Mouse (Mus musculus) midbrain, embryonic 15.5 days (tissue): ENCODE data around the gene Ipo11. TPM values are rescaled to one million over a fixed set of nuclear protein-coding genes. Genes with fewer than 3 reads are reported as not detected.
"Not testable (repeated sequence)": the region's sequence is repeated elsewhere in the genome, so short reads cannot be mapped to it uniquely, and the experiment has no call there.

ENCODE experiments used
- ATAC-seq: fragments of 200-750 bp; cut with Nextera tagmentation; replicated peaks from 2 replicates; pipeline ENCODE4 v1.8.0; 2017; ENCODE audit warnings: moderate TSS enrichment
- H3K27ac ChIP-seq: fragments of 300-500 bp; sonication (generic); 2 replicates; pipeline ENCODE4 v1.5.1; 2015; ENCODE audit warnings: mild to moderate bottlenecking, inconsistent platforms
- H3K27me3 ChIP-seq: fragments of 300-500 bp; sonication (generic); replicated peaks from 2 replicates; pipeline ENCODE4 v1.6.1; 2015; ENCODE audit warnings: inconsistent platforms
- H3K36me3 ChIP-seq: fragments of 300-500 bp; sonication (generic); replicated peaks from 2 replicates; pipeline ENCODE4 v1.6.1; 2015; ENCODE audit warnings: inconsistent platforms
- H3K4me1 ChIP-seq: fragments of 300-500 bp; sonication (generic); 2 replicates; pipeline ENCODE4 v1.6.1; 2015; ENCODE audit warnings: inconsistent platforms
- H3K4me2 ChIP-seq: fragments of 300-500 bp; sonication (generic); 2 replicates; pipeline ENCODE4 v1.6.1; 2015; ENCODE audit warnings: inconsistent platforms, mild to moderate bottlenecking, moderate library complexity
- H3K4me3 ChIP-seq: fragments of 300-500 bp; sonication (generic); 2 replicates; pipeline ENCODE4 v1.5.1; 2015; ENCODE audit warnings: mild to moderate bottlenecking, inconsistent platforms
- H3K9ac ChIP-seq: fragments of 300-500 bp; sonication (generic); 2 replicates; pipeline ENCODE4 v1.6.1; 2015; ENCODE audit warnings: mild to moderate bottlenecking, inconsistent platforms
- H3K9me3 ChIP-seq: fragments of 300-500 bp; sonication (generic); 2 replicates; pipeline ENCODE4 v1.6.1; 2016; ENCODE audit warnings: inconsistent platforms
- WGBS: fragments of 180-500 bp; shearing (Covaris S2); methylation state at CpG from one replicate; pipeline ENCODE4 v1.1.7; 2015; ENCODE audit warnings: mixed read lengths; 5-methylcytosine and 5-hydroxymethylcytosine counted together
- polyA plus RNA-seq: library from polyadenylated mRNA; unstranded; fragments of >200 nt; fragmentation: Nextera tagmentation; extraction: Ambion mirVana; gene quantifications from 2 replicates; pipeline ENCODE4 v1.2.1, GENCODE M21; 2015

The Ipo11 gene
- polyA plus RNA-seq, 1 experiment from 2014 or later: 37.9 TPM

- WGBS: 27% methylated on average over 7 of the region's 7 CpGs
- ATAC-seq: peak; percentile 25
- peaks cover 16% of the 10 kb centered on the region for H3K4me1 ChIP-seq
- peak overlapping the region; percentile 67 for H3K4me2 ChIP-seq
- H3K27me3 ChIP-seq: no peaks in the 10 kb centered on the region
- peak overlapping the region; percentile 93 for H3K4me3 ChIP-seq
- peak overlapping the region; percentile 89 for H3K27ac ChIP-seq
- peak overlapping the region; percentile 78; the same call in 1 of the 2 replicates for H3K9ac ChIP-seq
- no peaks in the 10 kb centered on the region for H3K9me3 ChIP-seq
- no peaks in the 10 kb centered on the region for H3K36me3 ChIP-seq
Measured at GRCm38 (mm10) chr13:106937138-106937472, 347 bp upstream of the Ipo11 start.

GRCm38 (mm10) chr13:106935871-106936255, 895 bp downstream of the Ipo11 start:
- peak overlapping the region; percentile 67 for H3K4me2 ChIP-seq
- H3K4me3 ChIP-seq: peak overlapping the region; percentile 93
- ATAC-seq: no peak
- H3K27me3 ChIP-seq: no peaks in the 10 kb centered on the region
- no peaks in the 10 kb centered on the region for H3K36me3 ChIP-seq
- peaks cover 16% of the 10 kb centered on the region for H3K4me1 ChIP-seq
- peak overlapping the region; percentile 89 for H3K27ac ChIP-seq
- WGBS: 7% methylated on average over 9 of the region's 9 CpGs
- H3K9ac ChIP-seq: peak overlapping the region; percentile 78
- no peaks in the 10 kb centered on the region for H3K9me3 ChIP-seq

GRCm38 (mm10) chr13:106929201-106929600, 7.6 kb downstream of the Ipo11 start:
- Histone ChIP-seq H3K36me3 (peaks cover 4% of the 10 kb centered on the region; the same call in 1 of the 2 replicates), H3K4me1 (peaks cover 3% of the 10 kb centered on the region; the same call in 1 of the 2 replicates), H3K27ac (no peak overlapping the region), H3K9ac (no peak overlapping the region), H3K9me3 (0 out of 2 replicates have a peak, but pooled peaks cover 3% of the 10 kb centered on the region), H3K4me3 (no peak overlapping the region), H3K27me3 (no peaks in the 10 kb centered on the region), H3K4me2 (no peak overlapping the region)
- no peak for ATAC-seq
- 99% methylated on average over 2 of the region's 2 CpGs for WGBS

GRCm38 (mm10) chr13:106928296-106928695, 8.5 kb downstream of the Ipo11 start:
- no peaks in the 10 kb centered on the region for H3K4me1 ChIP-seq
- H3K36me3 ChIP-seq: peaks cover 4% of the 10 kb centered on the region; the same call in 1 of the 2 replicates
- H3K27me3 ChIP-seq: no peaks in the 10 kb centered on the region
- H3K4me3 ChIP-seq: no peak overlapping the region
- H3K27ac ChIP-seq: no peak overlapping the region
- ATAC-seq: no peak
- no peak overlapping the region for H3K4me2 ChIP-seq
- no peak overlapping the region for H3K9ac ChIP-seq
- H3K9me3 ChIP-seq: 0 out of 2 replicates have a peak, but pooled peaks cover 3% of the 10 kb centered on the region
- WGBS: 95% methylated on average over 4 of the region's 4 CpGs

GRCm38 (mm10) chr13:106925921-106926320, 10.8 kb downstream of the Ipo11 start:
- not testable (repeated sequence) for ATAC-seq, H3K27ac ChIP-seq, H3K27me3 ChIP-seq, H3K4me2 ChIP-seq, H3K36me3 ChIP-seq, H3K9ac ChIP-seq, H3K4me3 ChIP-seq, H3K9me3 ChIP-seq, H3K4me1 ChIP-seq
- WGBS: 98% methylated on average over 3 of the region's 3 CpGs

- no peak overlapping the region for H3K4me3 ChIP-seq
- WGBS: 87% methylated on average over 7 of the region's 7 CpGs
- no peaks in the 10 kb centered on the region for H3K27me3 ChIP-seq
- H3K9ac ChIP-seq: no peak overlapping the region
- no peaks in the 10 kb centered on the region for H3K9me3 ChIP-seq
- H3K4me1 ChIP-seq: no peaks in the 10 kb centered on the region
- no peak overlapping the region for H3K27ac ChIP-seq
- no peak overlapping the region for H3K4me2 ChIP-seq
- 0 out of 2 replicates have a peak, but pooled peaks cover 10% of the 10 kb centered on the region for H3K36me3 ChIP-seq
- peak; percentile 60; the same call in 1 of the 2 replicates for ATAC-seq
Measured at GRCm38 (mm10) chr13:106918322-106919050, 18.3 kb downstream of the Ipo11 start.

GRCm38 (mm10) chr13:106913125-106913736, 23.5 kb downstream of the Ipo11 start:
- Histone ChIP-seq H3K27me3 (no peaks in the 10 kb centered on the region), H3K27ac (no peak overlapping the region), H3K4me2 (no peak overlapping the region), H3K36me3 (peaks cover 11% of the 10 kb centered on the region; the same call in 1 of the 2 replicates), H3K4me3 (no peak overlapping the region), H3K9me3 (no peaks in the 10 kb centered on the region), H3K4me1 (no peaks in the 10 kb centered on the region), H3K9ac (no peak overlapping the region)
- no peak for ATAC-seq
- WGBS: 71% methylated on average over 3 of the region's 3 CpGs

- no peak overlapping the region for H3K9ac ChIP-seq
- no peak for ATAC-seq
- H3K4me3 ChIP-seq: no peak overlapping the region
- H3K9me3 ChIP-seq: no peaks in the 10 kb centered on the region
- no peak overlapping the region for H3K27ac ChIP-seq
- 96% methylated on average over 10 of the region's 10 CpGs for WGBS
- no peaks in the 10 kb centered on the region for H3K4me1 ChIP-seq
- no peak overlapping the region for H3K4me2 ChIP-seq
- H3K36me3 ChIP-seq: peaks cover 18% of the 10 kb centered on the region
- no peaks in the 10 kb centered on the region for H3K27me3 ChIP-seq
Measured at GRCm38 (mm10) chr13:106910096-106910495, 26.7 kb downstream of the Ipo11 start.

GRCm38 (mm10) chr13:106907273-106907672, 29.5 kb downstream of the Ipo11 start:
- no peak for ATAC-seq
- Histone ChIP-seq H3K27ac (no peak overlapping the region), H3K36me3 (peaks cover 18% of the 10 kb centered on the region), H3K9ac (no peak overlapping the region), H3K4me1 (no peaks in the 10 kb centered on the region), H3K4me2 (no peak overlapping the region), H3K4me3 (no peak overlapping the region), H3K27me3 (no peaks in the 10 kb centered on the region), H3K9me3 (no peaks in the 10 kb centered on the region)
- 97% methylated on average over 4 of the region's 4 CpGs for WGBS

GRCm38 (mm10) chr13:106905154-106905553, 31.6 kb downstream of the Ipo11 start:
- peaks cover 17% of the 10 kb centered on the region for H3K36me3 ChIP-seq
- 88% methylated on average over 6 of the region's 6 CpGs for WGBS
- not testable (repeated sequence) for H3K9ac ChIP-seq, H3K4me3 ChIP-seq, ATAC-seq, H3K9me3 ChIP-seq, H3K27ac ChIP-seq, H3K4me2 ChIP-seq, H3K27me3 ChIP-seq, H3K4me1 ChIP-seq

- 93% methylated on average over 3 of the region's 3 CpGs for WGBS
Measured at GRCm38 (mm10) chr13:106904637-106905036, 32.1 kb downstream of the Ipo11 start.

GRCm38 (mm10) chr13:106894284-106894683, 42.5 kb downstream of the Ipo11 start:
- H3K36me3 ChIP-seq: 0 out of 2 replicates have a peak, but pooled peaks cover 4% of the 10 kb centered on the region
- no peak overlapping the region for H3K4me3 ChIP-seq
- no peak overlapping the region for H3K4me2 ChIP-seq
- H3K27ac ChIP-seq: no peak overlapping the region
- no peaks in the 10 kb centered on the region for H3K4me1 ChIP-seq
- no peaks in the 10 kb centered on the region for H3K9me3 ChIP-seq
- WGBS: 98% methylated on average over 2 of the region's 2 CpGs
- no peaks in the 10 kb centered on the region for H3K27me3 ChIP-seq
- H3K9ac ChIP-seq: no peak overlapping the region
- no peak for ATAC-seq

More at GRCm38 (mm10) chr13:106904637-106905036, 32.1 kb downstream of the Ipo11 start:
- Histone ChIP-seq H3K4me1 (no peaks in the 10 kb centered on the region), H3K27me3 (no peaks in the 10 kb centered on the region), H3K9ac (no peak overlapping the region), H3K36me3 (peaks cover 13% of the 10 kb centered on the region), H3K9me3 (no peaks in the 10 kb centered on the region), H3K27ac (no peak overlapping the region), H3K4me3 (no peak overlapping the region), H3K4me2 (no peak overlapping the region)
- no peak for ATAC-seq
